Mouse (Mus musculus): ENCODE data around the gene Fmo3.

Fmo3 gene

GRCm38 (mm10) chr1:162984428-162984827 lies at the start of gene Fmo3:
Gene Fmo3, minus strand, starts transcription at chr1:162984528.
- WGBS = 92% methylated on average over 1 of the region's 1 CpGs

DNA sequence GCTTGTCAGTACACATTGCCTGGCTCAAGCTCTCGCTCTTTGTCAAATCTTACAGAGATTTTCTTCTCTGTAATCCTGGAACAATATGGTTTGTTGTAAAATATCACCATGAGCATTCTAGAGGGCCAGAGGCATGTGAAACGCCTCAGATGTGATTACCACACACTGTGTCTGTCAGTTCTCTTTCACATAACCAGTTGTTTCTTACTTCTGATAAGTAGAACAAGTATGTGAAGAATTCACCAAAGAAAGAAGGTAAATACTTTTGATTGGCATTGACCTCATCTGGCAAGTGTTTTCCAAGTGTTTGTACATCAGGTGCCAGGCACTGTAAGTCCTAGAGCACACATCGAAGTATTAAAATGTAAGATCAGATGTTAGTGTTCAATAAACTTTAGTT lies 24.9 kb upstream of the Fmo3 start:
- WGBS = 70% methylated on average over 3 of the region's 3 CpGs

GRCm38 (mm10) chr1:163003496-163003895 lies 19.2 kb upstream of the Fmo3 start:
- WGBS = 83% methylated on average over 2 of the region's 2 CpGs

- WGBS = 61% methylated on average over 4 of the region's 4 CpGs
Observed at GRCm38 (mm10) chr1:163001271-163001829, 17.0 kb upstream of the Fmo3 start.

DNA sequence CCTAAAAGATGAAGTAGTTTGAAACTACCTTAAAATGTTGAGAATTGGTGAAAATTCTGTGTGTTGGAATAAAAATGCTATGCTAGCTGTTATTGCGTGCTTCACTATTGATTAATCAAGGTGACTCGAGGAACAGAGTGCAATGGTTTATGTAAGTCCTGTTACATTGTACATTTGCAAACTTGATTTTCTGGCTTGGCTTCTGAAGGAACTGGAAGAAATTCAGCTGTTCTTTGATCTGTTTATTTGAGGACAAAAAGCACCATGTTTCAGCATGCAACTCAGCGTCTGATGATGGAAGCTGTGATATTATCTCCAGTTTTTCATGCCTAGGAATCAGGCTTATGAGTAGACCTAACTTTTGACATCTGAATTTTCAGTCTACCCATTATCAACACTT lies 3.2 kb upstream of the Fmo3 start:
- WGBS = 86% methylated on average over 3 of the region's 3 CpGs

- WGBS = 91% methylated on average over 1 of the region's 1 CpGs
Observed at GRCm38 (mm10) chr1:162986777-162987176, 2.4 kb upstream of the Fmo3 start.

DNA sequence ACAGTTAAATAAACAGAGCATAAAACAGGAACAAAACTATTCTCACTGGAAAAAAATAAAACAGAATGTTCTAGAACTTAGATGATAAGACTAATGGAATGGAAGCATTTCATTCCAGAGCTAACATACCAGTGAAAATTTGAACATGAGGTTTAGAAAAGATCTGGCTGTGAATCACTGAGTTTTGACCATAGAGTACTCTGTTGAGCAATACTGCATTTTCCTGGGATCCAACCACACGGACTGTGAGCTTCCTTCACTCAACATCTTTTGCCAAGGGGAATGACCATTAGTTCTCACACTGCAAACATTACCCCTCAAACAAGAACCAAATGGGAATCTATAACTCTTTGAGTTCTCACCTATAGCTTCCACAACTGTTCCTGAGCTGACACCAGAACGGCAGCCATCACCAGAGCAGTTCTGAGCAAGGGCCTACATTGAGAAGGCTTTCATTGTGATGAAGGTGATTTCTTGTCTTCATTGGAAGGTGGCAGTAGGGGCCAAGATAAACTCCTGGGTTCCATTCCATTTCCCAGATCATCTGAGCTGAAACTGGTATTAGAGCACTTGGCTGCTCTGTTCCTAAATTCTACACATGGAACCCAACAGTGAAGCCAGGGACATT lies 1.9 kb upstream of the Fmo3 start:
- WGBS = 89% methylated on average over 2 of the region's 2 CpGs

DNA sequence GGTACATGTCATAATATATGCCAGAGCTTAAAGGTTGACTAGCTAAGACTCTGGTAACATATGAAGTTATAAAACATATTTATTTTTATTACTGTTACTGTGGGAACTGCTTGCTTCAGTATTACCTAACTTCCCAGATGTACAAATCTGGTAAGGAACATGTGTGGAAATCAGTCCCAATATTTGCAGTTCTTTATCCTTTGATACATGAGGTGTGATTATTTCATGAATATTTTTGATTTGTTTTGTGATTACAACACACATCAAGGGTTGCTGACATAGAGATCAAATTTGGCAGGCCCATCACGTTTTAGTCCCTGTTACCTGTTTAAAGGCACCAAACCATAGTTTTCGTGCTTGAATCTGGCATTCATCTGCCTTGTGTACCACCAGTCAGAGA lies 20.8 kb downstream of the Fmo3 start:
- 75% methylated on average over 2 of the region's 2 CpGs for WGBS

GRCm38 (mm10) chr1:162957422-162957821 lies 26.9 kb downstream of the Fmo3 start:
- 72% methylated on average over 1 of the region's 1 CpGs for WGBS

DNA sequence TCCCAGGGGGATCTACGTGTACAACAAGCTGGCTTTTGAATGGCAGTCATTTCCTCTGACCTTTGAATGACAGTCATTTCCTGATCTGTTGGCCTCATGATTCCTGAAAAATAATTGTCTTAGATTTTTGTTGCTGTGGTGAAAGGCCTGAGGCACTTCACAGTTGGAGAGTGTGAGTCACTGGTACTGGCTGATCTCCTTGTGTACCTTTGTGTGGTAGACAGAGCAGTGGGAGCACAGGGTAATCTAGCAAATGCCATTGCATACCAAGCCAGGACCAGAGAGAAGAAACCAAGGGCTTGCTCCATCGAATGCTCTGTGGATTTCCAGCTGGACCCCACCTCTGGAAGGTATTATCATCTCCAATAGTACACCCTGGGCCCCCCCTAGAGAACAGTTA lies 31.2 kb downstream of the Fmo3 start:
- 77% methylated on average over 2 of the region's 2 CpGs for WGBS

- WGBS = 100% methylated on average over 1 of the region's 1 CpGs
Observed at GRCm38 (mm10) chr1:162949763-162950162, 34.6 kb downstream of the Fmo3 start.

DNA sequence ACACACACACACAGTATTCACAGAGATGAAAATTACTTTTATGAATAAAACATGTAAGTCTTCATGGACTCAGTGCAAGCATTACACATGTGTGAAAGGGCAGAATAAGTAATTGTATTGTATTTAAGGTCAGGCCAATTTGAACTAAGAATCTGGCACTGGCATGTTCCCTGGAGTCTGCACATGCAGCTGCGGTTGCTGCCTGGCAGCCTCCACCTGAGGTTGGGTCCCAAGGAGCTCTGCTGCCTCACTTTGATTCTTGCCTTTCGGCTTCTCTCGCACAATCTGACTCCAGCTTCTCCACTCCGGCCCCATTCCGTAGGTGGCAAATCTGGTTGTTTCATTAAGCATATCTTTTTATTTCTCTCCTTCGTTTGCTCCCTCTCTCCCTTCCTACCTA lies 36.4 kb downstream of the Fmo3 start:
- WGBS = 86% methylated on average over 6 of the region's 6 CpGs

GRCm38 (mm10) chr1:162946837-162947558 lies 37.3 kb downstream of the Fmo3 start:
- WGBS = 68% methylated on average over 4 of the region's 4 CpGs

DNA sequence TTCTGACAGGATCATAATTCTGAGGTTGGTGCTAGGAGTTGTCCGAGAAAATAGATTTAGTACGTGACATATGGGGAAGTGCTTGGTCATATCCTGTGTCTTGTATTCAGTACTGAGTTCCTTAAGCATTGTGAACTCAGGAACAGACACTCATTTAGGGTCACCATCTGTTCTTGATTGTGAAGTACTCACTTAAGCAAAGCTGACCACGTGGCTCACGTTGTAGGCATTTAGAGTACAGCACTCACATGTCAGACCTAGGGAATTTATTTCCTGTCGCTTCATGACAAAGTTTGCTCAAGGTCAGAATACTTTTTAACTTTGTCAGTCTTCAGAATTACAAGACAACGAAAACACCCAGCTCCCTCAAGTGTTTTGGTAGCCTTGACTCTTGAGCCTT lies 40.6 kb downstream of the Fmo3 start:
- 72% methylated on average over 6 of the region's 6 CpGs for WGBS

- WGBS = 76% methylated on average over 4 of the region's 4 CpGs
Observed at GRCm38 (mm10) chr1:162938696-162939351, 45.5 kb downstream of the Fmo3 start.

DNA sequence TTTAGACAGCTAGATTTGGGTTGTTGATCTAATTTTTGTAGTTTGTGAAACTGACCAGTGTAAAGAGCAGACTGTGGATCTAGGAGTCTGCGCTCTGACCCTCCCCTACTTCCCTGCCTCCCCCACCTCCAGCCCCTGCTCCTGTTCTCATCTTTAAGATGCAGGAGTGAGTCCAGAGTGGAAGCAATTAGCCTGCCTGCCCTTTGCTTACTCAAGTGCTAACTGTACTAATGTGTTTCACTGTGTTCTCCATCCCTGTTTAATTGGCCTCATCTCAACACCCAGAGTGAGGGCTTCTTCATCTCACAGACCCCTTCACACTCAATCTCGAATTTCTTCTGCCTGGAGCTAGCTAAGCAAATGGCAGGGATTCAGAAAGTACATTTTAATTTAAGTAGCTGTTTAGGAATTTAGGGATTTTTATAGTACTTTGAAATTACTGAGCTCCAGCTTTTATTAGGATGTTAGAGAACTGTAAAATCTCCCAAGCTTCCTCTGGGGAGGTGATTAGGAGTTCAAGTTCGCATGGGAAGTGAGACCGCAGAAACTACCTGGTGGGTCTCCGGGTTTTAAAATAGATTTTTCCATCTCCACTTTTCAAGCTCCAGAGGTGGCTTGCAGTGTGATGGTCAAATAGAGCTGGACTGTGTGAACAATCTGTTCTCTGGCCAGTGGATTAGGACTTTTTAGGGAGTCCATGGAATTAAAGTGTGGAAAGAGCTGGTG lies 46.2 kb downstream of the Fmo3 start:
- whole genome bisulfite sequencing = 66% methylated on average over 5 of the region's 5 CpGs

DNA sequence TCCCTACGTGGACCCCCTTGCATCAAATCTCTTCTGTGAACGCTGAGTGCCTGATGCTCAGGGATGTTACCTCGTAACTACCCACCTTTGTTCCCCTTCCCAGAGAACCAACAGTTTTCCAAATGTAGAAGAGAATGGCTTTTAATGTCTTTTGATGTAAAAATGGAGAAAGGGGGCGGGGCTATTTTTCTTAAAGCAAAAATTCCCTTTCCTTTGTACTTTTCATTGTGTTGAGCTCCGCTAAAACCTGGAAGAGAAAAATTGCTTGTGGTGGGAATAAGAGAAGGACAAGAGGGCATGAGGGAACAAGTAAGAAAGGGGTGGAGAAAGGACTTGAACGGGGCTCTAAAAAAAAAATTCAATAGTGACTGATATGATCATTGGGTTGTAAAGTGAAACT lies 46.9 kb downstream of the Fmo3 start, which contains the start of gene Fmo6:
Gene Fmo6, minus strand, starts transcription at position 101 of the 400 bp plus-strand sequence.
- WGBS = 90% methylated on average over 6 of the region's 6 CpGs

DNA sequence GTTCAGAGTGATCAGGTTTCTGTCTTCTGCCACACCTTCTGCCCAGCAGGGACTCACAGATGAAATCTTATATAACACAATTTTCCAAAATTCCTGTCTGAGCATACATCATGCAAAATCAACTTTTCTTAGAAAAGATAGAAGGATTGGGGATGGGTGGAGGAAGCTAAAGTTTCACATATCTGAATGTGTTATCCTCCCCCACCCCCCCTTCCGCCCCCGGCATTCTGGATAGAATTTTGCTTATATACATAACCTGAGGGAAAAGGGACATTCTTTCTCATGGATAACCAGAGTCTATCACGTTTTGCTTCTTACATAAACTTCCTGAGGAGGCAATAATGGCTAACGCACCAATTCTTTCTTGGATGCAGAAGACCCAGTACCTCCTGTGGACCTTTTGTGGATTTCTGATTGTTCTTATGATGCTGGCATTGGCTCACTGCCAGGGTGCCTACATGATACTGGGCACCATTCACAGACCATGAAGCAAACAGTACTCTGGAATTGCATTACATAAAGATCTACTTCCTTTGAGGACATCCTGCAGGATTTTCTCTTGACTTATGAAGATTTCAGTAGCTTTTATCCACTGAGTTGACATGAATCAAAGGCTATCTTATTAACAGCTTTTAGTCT lies 49.8 kb downstream of the Fmo3 start:
- WGBS = 52% methylated on average over 4 of the region's 4 CpGs

GRCm38 (mm10) chr1:162932386-162932785 lies 51.9 kb downstream of the Fmo3 start:
- 90% methylated on average over 4 of the region's 4 CpGs for WGBS

DNA sequence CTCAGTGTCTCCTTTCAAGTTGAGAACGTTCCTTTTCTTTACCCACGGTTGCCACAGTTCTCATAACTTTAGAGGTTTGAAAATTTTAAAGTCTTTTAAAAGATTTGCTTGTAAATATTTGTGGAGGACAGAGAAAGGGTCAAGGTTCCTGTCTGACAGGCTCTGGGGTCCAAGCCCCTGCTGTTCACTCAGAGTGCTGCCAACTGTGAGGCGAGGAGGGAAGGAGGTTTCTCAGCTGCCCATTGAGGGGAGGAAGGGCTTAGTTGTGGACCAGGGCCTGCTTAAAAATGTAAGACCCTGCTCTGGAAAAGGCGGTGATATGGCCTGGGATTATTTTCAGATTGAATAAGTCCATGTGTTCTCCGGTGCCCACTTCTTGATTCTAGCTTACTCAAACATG lies 52.4 kb downstream of the Fmo3 start:
- WGBS = 73% methylated on average over 5 of the region's 5 CpGs

GRCm38 (mm10) chr1:162931310-162931875 lies 52.9 kb downstream of the Fmo3 start:
- WGBS = 39% methylated on average over 4 of the region's 4 CpGs
